Mouse (Mus musculus) CH12.LX (cell line): ENCODE measurements around the gene Mapk8ip1.

ENCODE experiments used
- CTCF ChIP-seq, 2 experiments: IDR thresholded peaks in 1 of 2; conservative IDR thresholded peaks in 1 of 2; 2 replicates each; pipeline ENCODE4 v1.5.1; 2011 to 2012; ENCODE audit warnings: low read depth in 2 of 2, low read length in 2 of 2, improper control_type of control experiment in 1 of 2, inconsistent platforms in 1 of 2, mild to moderate bottlenecking in 1 of 2, moderate library complexity in 1 of 2
- EP300 ChIP-seq: IDR thresholded peaks from 2 replicates; pipeline ENCODE4 v1.6.1; 2011; ENCODE audit warnings: low read length, improper control_type of control experiment
- ETS1 ChIP-seq: conservative IDR thresholded peaks from 2 replicates; pipeline ENCODE4 v1.6.1; 2012; ENCODE audit warnings: low read depth, mild to moderate bottlenecking, inconsistent platforms, low read length, improper control_type of control experiment, moderate library complexity
- IRF4 ChIP-seq: IDR thresholded peaks from 2 replicates; pipeline ENCODE4 v1.6.1; 2014; ENCODE audit warnings: low read depth, mild to moderate bottlenecking, inconsistent platforms, low read length, improper control_type of control experiment
- KAT2A ChIP-seq: IDR thresholded peaks from 2 replicates; pipeline ENCODE4 v1.6.1; 2012; ENCODE audit warnings: low read length, improper control_type of control experiment, inconsistent platforms; ENCODE audit not compliant: insufficient replicate concordance
- MXI1 ChIP-seq: IDR thresholded peaks from 2 replicates; pipeline ENCODE4 v1.6.1; 2011; ENCODE audit warnings: mild to moderate bottlenecking, low read depth, low read length, improper control_type of control experiment
- NRF1 ChIP-seq: IDR thresholded peaks from 2 replicates; pipeline ENCODE4 v1.6.1; 2014; ENCODE audit warnings: low read depth, mild to moderate bottlenecking, inconsistent platforms, low read length, improper control_type of control experiment, moderate library complexity
- POLR2A ChIP-seq: IDR thresholded peaks from 2 replicates; pipeline ENCODE4 v1.6.1; 2011; ENCODE audit warnings: low read depth, mild to moderate bottlenecking, improper control_type of control experiment, low read length
- USF2 ChIP-seq: conservative IDR thresholded peaks from 2 replicates; pipeline ENCODE4 v1.6.1; 2011; ENCODE audit warnings: low read depth, low read length, improper control_type of control experiment
- ZKSCAN1 ChIP-seq: IDR thresholded peaks from 2 replicates; pipeline ENCODE4 v1.6.1; 2012; ENCODE audit warnings: low read depth, inconsistent platforms, low read length, improper control_type of control experiment, borderline replicate concordance
- ZNF384 ChIP-seq: IDR thresholded peaks from 2 replicates; pipeline ENCODE4 v1.6.1; 2012; ENCODE audit warnings: low read depth, low read length, improper control_type of control experiment, inconsistent platforms

DNA sequence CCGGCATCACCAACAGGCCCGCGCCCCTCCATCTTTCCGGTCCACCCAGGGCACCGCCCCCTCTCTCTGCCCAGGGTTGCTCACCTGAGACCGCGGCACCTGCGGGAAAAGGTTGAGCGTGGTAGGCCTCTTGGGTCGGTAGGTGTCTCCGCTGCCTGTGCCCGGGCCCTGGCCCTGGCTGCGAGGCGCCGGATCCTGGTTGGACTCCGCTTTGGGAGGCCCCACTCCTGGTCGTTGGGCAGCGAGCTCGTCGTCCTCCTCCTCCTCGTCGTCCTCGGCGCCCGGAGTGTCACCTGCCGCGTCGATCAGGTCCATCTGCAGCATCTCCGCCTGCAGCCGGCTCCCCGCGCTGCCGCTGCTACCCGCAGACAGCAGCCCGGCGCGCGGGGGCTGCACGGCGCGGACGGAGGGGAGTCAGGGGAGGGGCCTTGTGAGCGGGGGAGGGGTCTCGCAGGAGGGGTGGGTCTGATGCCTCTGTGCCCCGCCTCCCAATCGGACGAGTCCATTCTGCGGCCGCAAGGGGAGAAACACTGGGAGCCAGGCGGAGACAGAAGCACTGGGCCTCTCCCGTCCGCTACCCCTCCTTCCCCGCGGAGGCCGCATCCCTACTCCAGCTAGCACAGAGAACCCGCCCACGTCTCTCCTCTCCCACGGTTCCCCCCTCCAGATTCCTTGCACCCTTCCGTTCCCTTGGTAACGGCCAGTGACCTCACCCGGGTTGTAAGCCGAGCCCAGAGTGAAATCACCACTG is 12.0 kb downstream of the Mapk8ip1 start:
- TF ChIP-seq ETS1 (no peak), CTCF (conservative IDR thresholded peaks at IDR 0.05 in 1 of 2, IDR thresholded peaks at IDR 0.05 in 1 of 2; ENCODE audit: low read depth in 2 of 2, low read length in 2 of 2) (no peak), POLR2A (no peak), ZKSCAN1 (no peak), EP300 (no peak), MXI1 (no peak), ZNF384 (no peak), IRF4 (no peak), KAT2A (no peak), NRF1 (no peak), USF2 (no peak)
